Mouse (Mus musculus) heart, adult 18-20 months (tissue): Measurements from ENCODE around the gene Chil5. TPM values are rescaled to one million over a fixed set of nuclear protein-coding genes. Genes with fewer than 3 reads are reported as not detected.

Experiments used
- total RNA-seq, 2 experiments: library from RNA; stranded (reverse); gene quantifications; 2 replicates each; pipeline ENCODE4 v1.2.3; 2021

Gene Chil5
- total RNA-seq, 2 experiments from 2014 or later: not detected

Other genes starting within 250 kb of the Chil5 start
- 100 to 1,000 TPM; 106 to 109 TPM for gene Rap1a, start 231.5 kb downstream of the Chil5 start, total RNA-seq
- not detected for gene Adora3, start 162.0 kb downstream of the Chil5 start, total RNA-seq
- under 1 TPM in 1 of 2 experiments, not detected in 1; 0.30 TPM for gene Tmigd3, start 161.9 kb downstream of the Chil5 start, total RNA-seq
- gene I830077J02Rik, start 100.2 kb downstream of the Chil5 start, total RNA-seq: under 1 TPM; 0.15 to 0.41 TPM
- 10 to 100 TPM; 40.8 to 51.0 TPM for gene Wdr77, start 73.4 kb downstream of the Chil5 start, total RNA-seq
- gene Atp5f1, start 72.7 kb downstream of the Chil5 start, total RNA-seq: 1,000 to 10,000 TPM; 1,228 to 1,265 TPM
- gene Ovgp1, start 59.1 kb downstream of the Chil5 start, total RNA-seq: under 1 TPM in 1 of 2 experiments, not detected in 1; 0.31 TPM
- gene Pifo, start 18.2 kb downstream of the Chil5 start, total RNA-seq: under 1 TPM in 1 of 2 experiments, not detected in 1; 0.64 TPM
- not detected for gene Chia1, start 80.4 kb upstream of the Chil5 start, total RNA-seq
- gene Chil3, start 134.8 kb upstream of the Chil5 start, total RNA-seq: not detected
- gene Chil4, start 186.7 kb upstream of the Chil5 start, total RNA-seq: not detected